Mouse (Mus musculus) E14TG2a.4 (cell line): ENCODE measurements around the gene Slc22a18.

Source experiments
- CTCF ChIP-seq: conservative IDR thresholded peaks from 2 replicates; pipeline ENCODE4 v1.5.1; 2014; ENCODE audit warnings: low read length
- NANOG ChIP-seq: IDR thresholded peaks from 2 replicates; pipeline ENCODE4 v1.6.1; 2014; ENCODE audit warnings: borderline replicate concordance, low read length, mixed read lengths
- POU5F1 ChIP-seq: IDR thresholded peaks from 2 replicates; pipeline ENCODE4 v1.6.1; 2014; ENCODE audit warnings: low read length, borderline replicate concordance

GRCm38 (mm10) chr7:143473347-143474101, at the start of gene Slc22a18:
- TF ChIP-seq CTCF, result no peak
- TF ChIP-seq POU5F1, result no peak
- no peak for TF ChIP-seq NANOG
